Mouse (Mus musculus) ovary, postnatal 36 days (tissue): ENCODE results near the gene Trib3.
"Not testable (repeated sequence)": the region's sequence is repeated elsewhere in the genome, so short reads cannot be mapped to it uniquely, and the experiment has no call there.

Experiments
- DNase-seq: peaks from one replicate; pipeline ENCODE4 v3.0.0; 2022; ENCODE audit warnings: low spot score, mixed read lengths

Gene Trib3

DNA sequence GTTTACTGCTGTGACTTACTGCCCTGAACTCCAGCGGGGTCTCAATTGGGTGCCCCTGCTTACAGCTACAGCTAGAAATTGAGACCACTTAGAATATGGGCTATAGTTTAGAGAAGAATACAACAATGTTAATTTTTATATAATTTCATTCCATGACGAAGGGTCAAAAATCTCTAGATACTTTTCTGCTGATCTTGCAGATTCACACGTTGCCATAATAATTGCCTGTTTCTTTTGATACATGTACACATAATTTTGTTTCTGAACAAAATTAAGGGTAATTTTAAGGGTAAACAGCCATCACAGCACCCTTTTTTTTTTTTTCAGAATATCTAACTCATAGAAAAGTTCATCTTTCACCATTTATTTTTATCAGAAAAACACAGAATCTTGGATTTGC is 36.6 kb downstream of the Trib3 start:
- DNase-seq, result no peak

DNA sequence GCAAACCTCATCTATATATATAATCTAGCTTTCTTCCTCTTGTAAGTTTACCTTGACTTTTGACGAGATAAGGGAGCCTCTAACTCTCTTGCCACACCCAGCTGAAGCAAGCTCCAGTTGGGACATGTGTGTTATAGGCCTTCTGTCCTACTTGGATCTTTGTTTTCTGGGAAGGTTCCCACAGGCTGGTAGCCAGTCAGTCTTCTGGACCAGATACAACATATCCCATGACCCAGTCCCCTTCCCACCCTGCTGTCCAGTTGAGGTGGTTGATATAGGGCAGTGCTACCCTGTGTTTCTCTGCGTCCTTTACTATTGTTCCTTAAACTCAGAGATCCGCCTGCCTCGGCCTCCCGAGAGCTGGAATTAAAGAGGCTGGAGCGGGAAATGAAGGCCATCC is 38.4 kb downstream of the Trib3 start:
- no peak for DNase-seq

DNA sequence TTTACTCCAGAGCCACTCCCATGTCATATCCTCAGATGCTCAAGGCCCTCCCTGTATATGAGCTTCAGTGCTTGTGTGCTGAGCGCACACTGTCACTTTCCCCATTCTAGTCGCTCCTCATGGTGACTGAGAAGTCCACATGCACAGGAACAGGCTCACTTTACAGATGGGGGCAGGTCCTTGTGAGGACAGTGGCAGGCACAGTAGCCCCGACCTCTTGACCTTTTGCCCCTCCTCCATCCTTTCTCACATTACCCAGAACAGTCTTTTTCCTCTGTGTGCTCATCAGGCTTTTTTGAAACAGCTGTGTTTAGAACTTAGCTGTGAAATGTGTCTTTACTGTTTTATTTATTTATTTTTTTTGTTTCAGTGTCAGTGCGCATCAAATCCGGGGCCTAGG is 40.1 kb downstream of the Trib3 start:
- DNase-seq, result no peak

DNA sequence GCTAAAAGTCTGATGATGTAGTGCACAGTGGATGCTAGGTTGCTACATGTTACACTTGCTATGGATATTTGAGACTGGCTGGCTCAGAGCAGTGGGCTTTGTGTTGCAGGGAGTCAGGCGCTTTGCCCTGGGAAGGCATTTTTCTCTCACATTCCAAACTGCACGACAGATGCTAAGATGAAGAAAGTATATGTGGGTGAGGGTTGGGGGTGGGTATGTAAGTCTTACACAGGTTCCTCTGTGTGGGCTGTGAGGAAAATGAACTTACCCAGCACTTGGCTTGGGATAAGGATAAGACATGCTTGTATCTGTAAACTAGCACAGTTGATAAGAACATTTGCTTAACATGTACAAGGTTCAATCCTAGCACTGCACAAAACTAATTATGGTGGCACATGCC is 41.0 kb downstream of the Trib3 start:
- DNase-seq, result no peak

DNA sequence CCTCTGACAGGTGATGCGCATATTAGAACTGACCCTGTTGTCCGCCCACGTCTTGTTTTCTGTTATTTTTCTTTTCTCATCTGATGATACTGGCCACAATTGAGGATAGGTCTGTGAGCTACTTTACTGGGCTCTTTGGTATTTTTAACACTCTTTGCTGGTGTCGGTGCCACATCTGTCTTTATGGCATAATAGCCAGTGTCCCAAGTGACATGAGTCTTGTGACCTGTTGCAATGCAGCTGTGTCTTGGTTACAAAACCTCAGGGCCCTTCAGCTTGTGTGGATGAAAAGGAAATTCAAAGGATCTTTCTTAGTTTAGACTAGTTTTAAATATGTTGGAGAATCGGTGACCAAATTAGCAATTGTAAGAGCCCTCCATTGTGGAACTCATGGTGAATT is 49.3 kb downstream of the Trib3 start:
- no peak for DNase-seq

DNA sequence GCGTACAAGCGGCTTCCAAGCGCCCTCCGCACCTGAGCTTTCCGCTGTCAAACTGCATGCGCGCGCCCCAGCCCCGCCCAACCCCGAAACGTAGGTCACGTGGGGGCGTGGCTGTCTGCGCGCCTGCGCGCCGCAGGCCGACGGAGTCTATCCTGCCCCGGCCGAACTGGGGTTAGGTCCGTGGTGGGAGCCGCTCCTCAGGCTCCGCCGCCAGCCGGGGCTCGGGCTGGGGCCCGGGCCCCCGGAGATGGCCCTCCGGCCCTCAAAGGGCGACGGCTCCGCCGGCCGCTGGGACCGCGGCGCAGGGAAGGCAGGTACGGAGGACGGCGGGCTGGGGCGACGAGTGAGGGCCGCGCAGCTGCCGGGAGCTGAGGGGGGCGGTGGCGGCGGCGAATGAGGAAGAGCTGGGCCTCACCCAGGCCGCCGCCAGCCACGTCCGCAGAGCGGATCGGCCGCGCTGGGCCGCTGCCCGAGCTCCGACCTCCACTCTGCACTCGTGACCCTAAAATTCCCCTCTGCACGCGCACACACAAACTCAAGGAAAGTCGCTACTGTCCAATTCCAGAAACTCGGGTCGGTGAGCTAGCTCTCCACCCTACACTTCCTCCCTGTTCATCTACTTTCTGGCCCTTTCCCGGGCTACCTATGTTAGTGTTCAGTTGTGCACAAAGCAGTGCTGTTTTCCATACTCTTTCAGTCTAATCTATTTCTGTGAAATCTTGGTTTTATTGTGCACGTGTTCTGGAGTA is 49.9 kb downstream of the Trib3 start, which contains the start of gene Tbc1d20:
TSS of gene Tbc1d20 (plus strand) at position 102 of the 749 bp plus-strand sequence.
- peak; percentile 92 for DNase-seq

DNA sequence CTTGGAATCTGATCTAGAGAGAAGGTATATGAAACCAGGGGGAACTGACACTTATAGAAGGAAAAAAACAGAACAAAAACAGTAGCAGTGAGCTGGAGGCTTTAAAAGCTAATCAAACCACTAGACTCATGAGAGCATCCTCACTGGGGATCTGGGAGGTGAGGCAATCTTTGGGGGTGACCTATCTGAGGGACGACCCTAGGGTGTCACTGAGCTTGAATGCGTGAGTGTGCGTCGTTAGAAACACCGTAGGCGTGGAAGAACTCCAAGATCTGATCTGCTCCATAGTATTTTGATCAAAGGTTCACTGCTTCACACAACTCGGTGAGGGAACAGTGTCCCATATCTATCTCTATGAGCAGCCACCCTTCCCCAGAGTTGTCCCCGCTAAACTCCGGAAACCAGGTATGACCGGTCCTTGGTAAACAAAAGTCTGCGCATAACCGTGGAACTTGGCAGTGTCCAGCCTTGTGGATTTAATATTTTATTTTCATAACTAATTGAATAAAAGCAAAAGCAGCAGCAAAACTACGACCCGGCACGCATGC is 50.6 kb downstream of the Trib3 start:
- DNase-seq, result no peak

DNA sequence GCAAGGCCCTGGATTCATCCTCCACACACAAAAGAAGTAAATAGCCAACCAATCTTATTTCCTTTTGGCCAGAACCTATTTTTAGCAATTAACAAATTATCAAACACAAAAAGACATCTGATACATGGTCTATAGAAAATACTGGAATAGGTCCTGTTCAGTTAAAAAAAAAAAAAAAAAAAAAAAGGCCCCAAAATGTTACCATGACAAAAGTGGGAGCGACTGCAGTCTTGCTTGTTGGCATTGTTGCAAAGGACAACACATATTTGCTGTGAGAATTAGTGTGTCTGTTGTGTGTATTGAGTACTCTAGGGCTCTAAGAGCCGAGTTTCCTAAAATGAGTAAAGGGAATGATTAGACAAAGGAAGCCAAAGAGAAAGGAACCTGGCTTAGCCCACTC is 51.4 kb downstream of the Trib3 start:
- no peak for DNase-seq

DNA sequence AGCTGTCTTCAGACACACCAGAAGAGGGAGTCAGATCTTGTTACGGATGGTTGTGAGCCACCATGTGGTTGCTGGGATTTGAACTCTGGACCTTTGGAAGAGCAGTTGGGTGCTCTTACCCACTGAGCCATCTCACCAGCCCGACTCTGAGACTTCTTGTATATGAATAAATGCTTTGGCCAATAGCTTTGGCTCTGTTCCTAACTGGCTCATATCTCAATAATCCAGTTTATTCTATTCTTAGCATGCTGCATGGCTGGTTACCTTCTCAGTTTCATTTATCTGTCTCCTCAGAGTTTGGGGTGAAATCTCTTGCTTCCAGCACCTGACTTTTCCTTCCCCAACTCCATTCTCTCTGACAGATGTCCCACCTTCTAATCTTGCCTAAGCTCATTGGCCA is 54.2 kb downstream of the Trib3 start:
- not testable (repeated sequence) for DNase-seq

DNA sequence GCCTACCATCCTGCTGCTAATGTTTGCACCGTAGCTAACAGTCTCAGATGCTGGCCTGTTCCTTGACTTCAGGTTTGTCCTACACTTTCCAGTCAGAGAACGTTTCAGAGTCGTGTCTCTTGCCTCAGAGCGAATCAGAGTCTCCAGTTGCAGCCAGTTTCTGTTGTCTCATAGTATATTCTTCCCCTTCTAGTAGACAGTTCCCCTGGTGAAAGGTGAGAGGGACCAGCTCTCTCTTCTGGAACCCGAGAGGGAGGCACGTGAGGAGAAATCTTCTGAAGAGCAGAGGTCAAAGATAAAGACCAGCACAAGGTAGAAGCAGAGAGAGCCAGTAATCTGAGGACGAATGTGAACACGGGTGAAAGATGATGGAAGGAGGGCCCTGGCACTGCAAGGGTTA is 55.8 kb downstream of the Trib3 start:
- DNase-seq, result no peak

DNA sequence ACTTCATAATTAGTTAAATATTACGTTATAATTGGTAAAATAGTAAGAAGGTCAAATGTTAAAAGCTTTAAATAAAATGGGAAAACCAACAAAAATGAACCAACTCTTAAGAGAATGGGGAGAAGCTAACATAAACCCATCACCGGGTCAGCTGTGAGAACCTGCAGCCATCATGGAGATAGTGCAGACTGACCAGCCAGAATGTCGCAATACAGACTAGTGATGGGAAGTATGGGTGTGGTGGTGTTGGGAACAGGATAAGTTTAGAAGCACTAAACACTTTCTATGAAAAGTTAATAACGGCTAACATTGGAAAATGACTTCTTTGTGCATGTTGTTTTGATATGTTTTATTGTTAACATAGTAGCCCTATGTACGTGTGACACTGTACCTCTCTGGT is 56.3 kb downstream of the Trib3 start:
- DNase-seq, result no peak
